Mouse (Mus musculus): Measurements from ENCODE around the gene Nell1.

Nell1 gene

GRCm38 (mm10) chr7:50041112-50041511 lies 66.4 kb downstream of the Nell1 start:
- no peak for DNase-seq (ENCODE audit: low spot score in 2 of 2)

- DNase-seq (ENCODE audit: low spot score in 2 of 2), result no peak
Measured at GRCm38 (mm10) chr7:50050144-50050543, 75.5 kb downstream of the Nell1 start.

- DNase-seq (ENCODE audit: low spot score in 2 of 2), result no peak
Measured at GRCm38 (mm10) chr7:50053704-50054103, 79.0 kb downstream of the Nell1 start.

- DNase-seq (ENCODE audit: low spot score in 2 of 2), result no peak
Measured at GRCm38 (mm10) chr7:50094461-50094860, 119.8 kb downstream of the Nell1 start.

GRCm38 (mm10) chr7:50105612-50106321 lies 131.1 kb downstream of the Nell1 start:
- DNase-seq (ENCODE audit: low spot score in 2 of 2), result no peak

- DNase-seq (ENCODE audit: low spot score in 2 of 2), result no peak
Measured at GRCm38 (mm10) chr7:50107261-50107660, 132.6 kb downstream of the Nell1 start.

GRCm38 (mm10) chr7:50118348-50118747 lies 143.7 kb downstream of the Nell1 start:
- no peak for DNase-seq (ENCODE audit: low spot score in 2 of 2)

GRCm38 (mm10) chr7:50137706-50138105 lies 163.0 kb downstream of the Nell1 start:
- no peak for DNase-seq (ENCODE audit: low spot score in 2 of 2)

GRCm38 (mm10) chr7:50149326-50149725 lies 174.7 kb downstream of the Nell1 start:
- DNase-seq (ENCODE audit: low spot score in 2 of 2), result no peak

GRCm38 (mm10) chr7:50150838-50151237 lies 176.2 kb downstream of the Nell1 start:
- no peak for DNase-seq (ENCODE audit: low spot score in 2 of 2)

- DNase-seq (ENCODE audit: low spot score in 2 of 2), result no peak
Measured at GRCm38 (mm10) chr7:50153618-50154017, 179.0 kb downstream of the Nell1 start.

GRCm38 (mm10) chr7:50162602-50163001 lies 187.9 kb downstream of the Nell1 start:
- DNase-seq (ENCODE audit: low spot score in 2 of 2), result no peak

GRCm38 (mm10) chr7:50168778-50169177 lies 194.1 kb downstream of the Nell1 start:
- DNase-seq (ENCODE audit: low spot score in 2 of 2), result no peak

GRCm38 (mm10) chr7:50186306-50186705 lies 211.6 kb downstream of the Nell1 start:
- DNase-seq (ENCODE audit: low spot score in 2 of 2), result no peak

GRCm38 (mm10) chr7:50193955-50194354 lies 219.3 kb downstream of the Nell1 start:
- no peak for DNase-seq (ENCODE audit: low spot score in 2 of 2)

GRCm38 (mm10) chr7:50195080-50195611 lies 220.5 kb downstream of the Nell1 start:
- no peak for DNase-seq (ENCODE audit: low spot score in 2 of 2)

- no peak for DNase-seq (ENCODE audit: low spot score in 2 of 2)
Measured at GRCm38 (mm10) chr7:50205268-50205667, 230.6 kb downstream of the Nell1 start.

- no peak for DNase-seq (ENCODE audit: low spot score in 2 of 2)
Measured at GRCm38 (mm10) chr7:50210678-50211251, 236.1 kb downstream of the Nell1 start.

- DNase-seq (ENCODE audit: low spot score in 2 of 2), result no peak
Measured at GRCm38 (mm10) chr7:50221849-50222248, 247.2 kb downstream of the Nell1 start.

GRCm38 (mm10) chr7:50226621-50227020 lies 252.0 kb downstream of the Nell1 start:
- DNase-seq (ENCODE audit: low spot score in 2 of 2), result no peak

GRCm38 (mm10) chr7:50228273-50228672 lies 253.6 kb downstream of the Nell1 start:
- no peak for DNase-seq (ENCODE audit: low spot score in 2 of 2)

- DNase-seq (ENCODE audit: low spot score in 2 of 2), result no peak
Measured at GRCm38 (mm10) chr7:50241213-50241612, 266.5 kb downstream of the Nell1 start.

GRCm38 (mm10) chr7:50241634-50242273 lies 267.1 kb downstream of the Nell1 start:
- DNase-seq (ENCODE audit: low spot score in 2 of 2), result peak; percentile 61 to 80
